Mouse (Mus musculus) testis, adult 2 months (tissue): ENCODE measurements around the gene Kcnip1.

Source experiments
- CTCF ChIP-seq: fragments of 200-500 bp; IDR thresholded peaks from 2 replicates; pipeline ENCODE4 v1.5.1; 2012; ENCODE audit warnings: low read depth, mild to moderate bottlenecking, inconsistent platforms, low read length, moderate library complexity; ENCODE audit not compliant: control insufficient read depth, insufficient read depth, insufficient replicate concordance
- POLR2A ChIP-seq: fragments of 200-500 bp; IDR thresholded peaks from 2 replicates; pipeline ENCODE4 v1.6.1; 2012; ENCODE audit warnings: low read depth, mild to moderate bottlenecking, inconsistent platforms, low read length, moderate library complexity; ENCODE audit not compliant: control insufficient read depth

GRCm38 (mm10) chr11:33926551-33926950, 66.4 kb downstream of the Kcnip1 start:
- no peak for TF ChIP-seq POLR2A
- TF ChIP-seq CTCF: no peak
